Mouse (Mus musculus): ENCODE measurements around the gene S1pr3.

The S1pr3 gene

GRCm38 (mm10) chr13:51464294-51464693 lies 55.9 kb downstream of the S1pr3 start:
- no peak for DNase-seq

GRCm38 (mm10) chr13:51466117-51466841 lies 57.8 kb downstream of the S1pr3 start:
- DNase-seq: no peak

- DNase-seq: no peak
These were observed 60.3 kb downstream of the S1pr3 start for GRCm38 (mm10) chr13:51468697-51469250.
